Mouse (Mus musculus) liver, postnatal 0 days (tissue): ENCODE data around the gene Tnnt2.

ENCODE experiments used
- CTCF ChIP-seq: sonication (generic); IDR thresholded peaks from 2 replicates; pipeline ENCODE4 v1.5.1; 2016; ENCODE audit warnings: antibody characterized with exemption, low read depth
- EP300 ChIP-seq: IDR thresholded peaks from 2 replicates; pipeline ENCODE4 v1.6.1; 2016; ENCODE audit warnings: antibody characterized with exemption, low read depth, mild to moderate bottlenecking

DNA sequence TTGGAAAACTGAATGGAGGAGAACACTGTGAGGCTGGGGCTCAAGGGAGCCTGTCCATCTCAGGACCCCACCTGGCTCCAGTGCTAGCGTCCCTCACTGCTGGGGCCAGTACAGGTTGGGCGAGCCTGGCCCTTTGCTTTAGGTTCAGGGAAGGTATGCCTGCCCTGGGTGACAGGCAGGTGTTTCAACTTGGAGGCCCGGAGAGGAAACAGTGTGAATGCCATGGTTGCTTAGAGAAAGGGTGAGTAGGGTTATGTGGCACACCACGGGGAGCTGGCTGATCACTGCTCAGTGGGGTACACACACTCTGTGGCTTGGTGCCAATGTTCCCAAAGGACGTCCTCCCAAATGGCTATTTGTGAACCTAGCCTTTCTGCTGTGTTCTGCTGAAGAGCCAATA is 21.6 kb upstream of the Tnnt2 start:
- no peak for TF ChIP-seq CTCF
- no peak for TF ChIP-seq EP300
